Mouse (Mus musculus) heart, postnatal 10 days (tissue): ENCODE measurements around the gene Rbks. TPM values are rescaled to one million over a fixed set of nuclear protein-coding genes. Genes with fewer than 3 reads are reported as not detected.
A peak's percentile ranks its signal among the peaks of the same experiment; 100 is the strongest.

Experiments
- DNase-seq, 2 experiments: peaks; one replicate each; pipeline ENCODE4 v3.0.0; 2021
- intact Hi-C: fragments of 180-260 bp; cut with DNase I; formaldehyde crosslinking; loops from one replicate; pipeline ENCODE4 v1.15.1; 2025
- total RNA-seq, 2 experiments: library from RNA; stranded (reverse); gene quantifications; 2 replicates each; pipeline ENCODE4 v1.2.3; 2021

Rbks gene
- total RNA-seq = 1 to 10 TPM; 4.3 to 4.7 TPM

- no peak for DNase-seq
- intact Hi-C loops = loop anchor here (2.0 to 5.0 kb wide), 4 partner anchors 50 to 440 kb away; no protein-coding TSS in a partner anchor
Observed at GRCm38 (mm10) chr5:31696971-31697643, at the start of gene Rbks. Rbks (minus strand) TSS chr5:31697627.

GRCm38 (mm10) chr5:31742521-31743031 is 45.1 kb upstream of the Rbks start:
- intact Hi-C loops = no loop called here
- no peak for DNase-seq

GRCm38 (mm10) chr5:31741931-31742330 is 44.5 kb upstream of the Rbks start:
- intact Hi-C loops = no loop called here
- DNase-seq = no peak

- no peak for DNase-seq
- intact Hi-C loops = no loop called here
Observed at GRCm38 (mm10) chr5:31732644-31733338, 35.4 kb upstream of the Rbks start.

- intact Hi-C loops = no loop called here
- DNase-seq = peak; percentile 20 to 26
Observed at GRCm38 (mm10) chr5:31727456-31727855, 30.0 kb upstream of the Rbks start.

- no peak for DNase-seq
- intact Hi-C loops = no loop called here
Observed at GRCm38 (mm10) chr5:31725885-31726284, 28.5 kb upstream of the Rbks start.

GRCm38 (mm10) chr5:31724519-31724918 is 27.1 kb upstream of the Rbks start:
- intact Hi-C loops = no loop called here
- DNase-seq = no peak

- intact Hi-C loops = no loop called here
- DNase-seq = no peak
Observed at GRCm38 (mm10) chr5:31715486-31716150, 18.2 kb upstream of the Rbks start.

- intact Hi-C loops = no loop called here
- no peak for DNase-seq
Observed at GRCm38 (mm10) chr5:31713841-31714264, 16.4 kb upstream of the Rbks start.

- DNase-seq = no peak
- intact Hi-C loops = no loop called here
Observed at GRCm38 (mm10) chr5:31713280-31713711, 15.9 kb upstream of the Rbks start.

GRCm38 (mm10) chr5:31709389-31709788 is 12.0 kb upstream of the Rbks start:
- intact Hi-C loops = no loop called here

GRCm38 (mm10) chr5:31706826-31707225 is 9.4 kb upstream of the Rbks start:
- DNase-seq = no peak
- intact Hi-C loops = no loop called here

More at GRCm38 (mm10) chr5:31709389-31709788, 12.0 kb upstream of the Rbks start:
- peak in 1 of 2 experiments; percentile 15 for DNase-seq

GRCm38 (mm10) chr5:31704971-31705370 is 7.5 kb upstream of the Rbks start:
- intact Hi-C loops = loop anchor here (5.0 kb wide), 1 partner anchor 112 kb away; no protein-coding TSS in a partner anchor
- DNase-seq = no peak

- DNase-seq = no peak
- intact Hi-C loops = loop anchor here (2.0 to 5.0 kb wide), 4 partner anchors 52 to 497 kb away; no protein-coding TSS in a partner anchor
Observed at GRCm38 (mm10) chr5:31699397-31699796, 2.0 kb upstream of the Rbks start.

GRCm38 (mm10) chr5:31698931-31699330 is 1.5 kb upstream of the Rbks start:
- intact Hi-C loops = loop anchor here (2.0 to 5.0 kb wide), 4 partner anchors 52 to 498 kb away; no protein-coding TSS in a partner anchor
- DNase-seq = peak in 1 of 2 experiments; percentile 7

- intact Hi-C loops = loop anchor here (2.0 to 5.0 kb wide), 4 partner anchors 51 to 498 kb away; no protein-coding TSS in a partner anchor
- DNase-seq = peak; percentile 87 to 89
Observed at GRCm38 (mm10) chr5:31698297-31698726, 885 bp upstream of the Rbks start.

- intact Hi-C loops = loop anchor here (2.0 to 5.0 kb wide), 5 partner anchors 50 to 499 kb away; no protein-coding TSS in a partner anchor
- DNase-seq = peak; percentile 95
Observed at GRCm38 (mm10) chr5:31697644-31698296, 343 bp upstream of the Rbks start, which contains the start of gene Babam2. Babam2 (plus strand) TSS chr5:31697684.

- intact Hi-C loops = no loop called here
- no peak for DNase-seq
Observed at GRCm38 (mm10) chr5:31693191-31693590, 4.2 kb downstream of the Rbks start.

- intact Hi-C loops = no loop called here
- DNase-seq = no peak
Observed at GRCm38 (mm10) chr5:31687972-31688371, 9.5 kb downstream of the Rbks start.

- no peak for DNase-seq
- intact Hi-C loops = no loop called here
Observed at GRCm38 (mm10) chr5:31686040-31686439, 11.4 kb downstream of the Rbks start.
